Mouse (Mus musculus) gastrocnemius, postnatal 10 days (tissue): ENCODE data around the gene Gm21488. TPM values are rescaled to one million over a fixed set of nuclear protein-coding genes. Genes with fewer than 3 reads are reported as not detected.
"Not testable (repeated sequence)": the region's sequence is repeated elsewhere in the genome, so short reads cannot be mapped to it uniquely, and the experiment has no call there.

Experiments
- DNase-seq: peaks from one replicate; pipeline ENCODE4 v3.0.0; 2021; ENCODE audit warnings: mixed read lengths
- long read RNA-seq, 2 experiments: library from polyadenylated mRNA; stranded (forward); transcript quantifications; one replicate each; pipeline ENCODE4 v2.0.0; 2021
- total RNA-seq, 2 experiments: library from RNA; stranded (reverse); gene quantifications; 2 replicates each; pipeline ENCODE4 v1.2.3; 2021

Gm21488 gene
- not detected for total RNA-seq
- long read RNA-seq, experiment 1 = 0 reads
- long read RNA-seq, experiment 2 = 0 reads

DNA sequence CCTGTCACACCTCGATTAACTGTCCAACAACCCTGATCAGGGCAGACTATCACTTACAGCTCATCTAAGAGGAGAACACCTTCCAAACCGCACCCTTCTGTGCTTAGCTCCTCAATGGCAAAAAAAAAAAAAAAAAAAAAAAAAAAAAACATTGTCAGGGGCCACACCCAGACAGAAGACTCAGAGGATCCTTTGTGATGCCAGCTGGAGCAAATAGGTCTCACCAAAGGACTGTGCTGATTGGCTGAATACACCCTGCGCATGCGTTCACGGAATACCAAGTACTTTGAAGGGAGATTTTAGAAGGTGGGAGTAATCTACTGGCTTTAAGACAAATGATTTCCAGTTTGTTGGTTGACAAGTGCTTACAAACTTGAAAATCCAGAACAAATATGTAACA is at the start of gene Gm21488:
Gm21488 (minus strand) TSS at position 101 of the 400 bp plus-strand sequence.
- not testable (repeated sequence) for DNase-seq
